Mouse (Mus musculus): ENCODE results near the gene Adh7. TPM values are rescaled to one million over a fixed set of nuclear protein-coding genes. Genes with fewer than 3 reads are reported as not detected.

Adh7 gene
- under 1 TPM; 0.48 to 0.53 TPM for total RNA-seq (2021)
- long read RNA-seq, experiment 1, partial matches to known transcripts = 0 of 1 reads
- long read RNA-seq, experiment 1, other reads (novel, unspliced or antisense) = 0 of 1 reads
- long read RNA-seq, experiment 2 = 0 reads

- DNase-seq = no peak
- peak within 1 kb of the TSS; percentile 15 for H3K4me3 ChIP-seq
- no peak for TF ChIP-seq CTCF (IDR thresholded peaks at IDR 0.05)
- intact Hi-C loops (cut with DNase I) = no loop called here
- H3K27ac ChIP-seq = peak within 1 kb of the TSS; percentile 49
Measured at GRCm38 (mm10) chr3:138217631-138218264, at the start of gene Adh7. TSS of gene Adh7 (plus strand) at chr3:138217760.

DNA sequence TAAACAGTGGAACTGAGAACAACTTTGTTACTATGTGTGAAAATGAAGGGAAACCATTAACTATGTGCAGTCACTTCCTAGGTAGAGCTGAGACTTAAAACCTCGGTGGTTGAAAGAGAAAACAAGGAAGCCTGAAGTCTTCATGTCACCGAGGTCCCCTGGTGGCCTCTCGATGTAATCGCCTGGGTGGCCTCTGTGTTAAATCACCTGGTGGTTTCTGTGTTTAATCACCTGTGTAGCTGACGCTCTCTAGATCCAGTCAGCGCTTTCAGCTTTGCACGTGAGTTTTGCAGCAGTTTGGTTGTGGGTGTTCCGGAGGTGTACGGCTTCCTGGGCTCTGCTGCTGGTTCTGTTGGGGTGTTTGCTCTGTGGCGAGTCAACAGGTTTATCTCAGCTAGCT lies 44.3 kb upstream of the Adh7 start:
- no peak for DNase-seq
- intact Hi-C loops (cut with DNase I) = no loop called here
- no peak for TF ChIP-seq CTCF (IDR thresholded peaks at IDR 0.05)
- Histone ChIP-seq H3K27ac (no peak overlapping the region), H3K4me3 (no peak overlapping the region)

- no peak overlapping the region for H3K27ac ChIP-seq
- no peak for DNase-seq
- intact Hi-C loops (cut with DNase I) = no loop called here
- no peak overlapping the region for H3K4me3 ChIP-seq
- no peak for TF ChIP-seq CTCF (IDR thresholded peaks at IDR 0.05)
Measured at GRCm38 (mm10) chr3:138175551-138175950, 42.0 kb upstream of the Adh7 start.

GRCm38 (mm10) chr3:138182019-138182418 lies 35.5 kb upstream of the Adh7 start:
- intact Hi-C loops (cut with DNase I) = no loop called here
- H3K4me3 ChIP-seq = no peak overlapping the region
- DNase-seq = no peak
- no peak overlapping the region for H3K27ac ChIP-seq
- TF ChIP-seq CTCF (IDR thresholded peaks at IDR 0.05) = no peak

GRCm38 (mm10) chr3:138183371-138183770 lies 34.2 kb upstream of the Adh7 start:
- no peak for TF ChIP-seq CTCF (IDR thresholded peaks at IDR 0.05)
- no peak overlapping the region for H3K4me3 ChIP-seq
- no peak for DNase-seq
- H3K27ac ChIP-seq = no peak overlapping the region
- intact Hi-C loops (cut with DNase I) = no loop called here

GRCm38 (mm10) chr3:138185290-138185689 lies 32.3 kb upstream of the Adh7 start:
- Histone ChIP-seq H3K4me3 (no peak overlapping the region), H3K27ac (no peak overlapping the region)
- no peak for DNase-seq
- TF ChIP-seq CTCF (IDR thresholded peaks at IDR 0.05) = no peak
- intact Hi-C loops (cut with DNase I) = no loop called here

GRCm38 (mm10) chr3:138185995-138186930 lies 31.3 kb upstream of the Adh7 start:
- no peak for DNase-seq
- no peak overlapping the region for H3K27ac ChIP-seq
- intact Hi-C loops (cut with DNase I) = no loop called here

GRCm38 (mm10) chr3:138192260-138192659 lies 25.3 kb upstream of the Adh7 start:
- intact Hi-C loops (cut with DNase I) = no loop called here
- no peak for TF ChIP-seq CTCF (IDR thresholded peaks at IDR 0.05)
- peak overlapping the region; percentile 24; the same call in 1 of the 2 replicates for H3K27ac ChIP-seq

More at GRCm38 (mm10) chr3:138185995-138186930, 31.3 kb upstream of the Adh7 start:
- TF ChIP-seq CTCF (IDR thresholded peaks at IDR 0.05) = no peak
- no peak overlapping the region for H3K4me3 ChIP-seq

GRCm38 (mm10) chr3:138193683-138194302 lies 23.8 kb upstream of the Adh7 start, which contains the start of gene 4930579F01Rik:
TSS of gene 4930579F01Rik (minus strand) at chr3:138193825.
- no peak for TF ChIP-seq CTCF (IDR thresholded peaks at IDR 0.05)
- no peak within 1 kb of the TSS for H3K27ac ChIP-seq
- DNase-seq = no peak
- H3K4me3 ChIP-seq = no peak within 1 kb of the TSS
- intact Hi-C loops (cut with DNase I) = no loop called here

More at GRCm38 (mm10) chr3:138192260-138192659, 25.3 kb upstream of the Adh7 start:
- no peak overlapping the region for H3K4me3 ChIP-seq
- DNase-seq = peak; percentile 19

- intact Hi-C loops (cut with DNase I) = loop anchor here (5.0 kb wide), 1 partner anchor 245 kb away; the partner anchor contains the start of gene Adh5
- H3K27ac ChIP-seq = peak overlapping the region; percentile 63
- DNase-seq = peak; percentile 57
- peak overlapping the region; percentile 68 for H3K4me3 ChIP-seq
- no peak for TF ChIP-seq CTCF (IDR thresholded peaks at IDR 0.05)
Measured at GRCm38 (mm10) chr3:138197093-138197492, 20.5 kb upstream of the Adh7 start.

DNA sequence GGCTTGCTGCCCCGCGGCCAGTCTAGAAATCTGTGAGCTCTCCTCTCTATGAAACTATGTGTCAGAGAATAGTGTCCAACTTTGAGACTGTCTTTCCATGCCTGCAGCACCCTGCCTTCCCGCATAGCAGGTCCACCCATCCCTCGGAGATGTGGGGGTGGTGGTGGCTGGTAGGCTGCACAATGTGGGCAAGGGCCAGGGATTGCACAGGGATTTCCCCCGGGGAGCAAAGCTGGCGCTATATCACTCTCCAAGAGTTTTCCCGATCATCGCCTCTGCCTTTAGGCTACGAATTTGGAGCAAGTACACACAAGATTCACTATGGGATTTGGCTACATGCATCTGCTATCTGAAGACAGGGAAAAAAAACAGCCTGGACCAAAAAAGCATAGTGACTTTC lies 20.0 kb upstream of the Adh7 start:
- intact Hi-C loops (cut with DNase I) = loop anchor here (5.0 kb wide), 1 partner anchor 245 kb away; the partner anchor contains the start of gene Adh5

More for the DNA sequence above, 20.0 kb upstream of the Adh7 start:
- peak overlapping the region; percentile 68 for H3K4me3 ChIP-seq
- DNase-seq = peak; percentile 28
- TF ChIP-seq CTCF (IDR thresholded peaks at IDR 0.05) = no peak
- peak overlapping the region; percentile 63 for H3K27ac ChIP-seq

Data from gastrocnemius, adult 2 months (tissue).